Mouse (Mus musculus): Measurements from ENCODE around the gene Lnx2. TPM values are rescaled to one million over a fixed set of nuclear protein-coding genes. Genes with fewer than 3 reads are reported as not detected.
A peak's percentile ranks its signal among the peaks of the same experiment; 100 is the strongest.

Gene Lnx2
- total RNA-seq, 2 experiments from 2014 or later = 6.8 to 10.4 TPM

DNA sequence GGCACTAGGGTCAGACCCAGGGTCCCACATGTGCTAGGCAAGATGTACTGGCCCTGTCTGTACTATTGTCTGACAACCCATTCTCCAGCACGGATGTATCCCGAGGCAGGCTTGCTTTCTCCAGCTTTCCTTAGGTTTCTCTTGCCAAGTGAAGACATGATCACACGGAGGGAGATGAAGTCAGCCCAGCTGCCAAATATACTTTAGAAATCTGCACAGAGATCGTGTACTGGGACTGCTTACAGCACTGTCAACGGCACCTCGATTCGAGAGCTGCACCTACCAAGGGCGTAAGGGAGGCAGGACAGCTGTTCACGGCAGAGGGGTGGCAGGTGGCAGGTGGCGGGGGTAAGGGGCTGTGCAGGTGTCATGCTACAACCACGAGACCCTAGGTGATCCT lies 55.8 kb downstream of the Lnx2 start:
- ATAC-seq (ENCODE audit: poor library complexity, severe bottlenecking) = no peak

GRCm38 (mm10) chr5:147018761-147019160 lies 57.6 kb downstream of the Lnx2 start:
- no peak for ATAC-seq (ENCODE audit: poor library complexity, severe bottlenecking)

GRCm38 (mm10) chr5:147017526-147017925 lies 58.9 kb downstream of the Lnx2 start:
- ATAC-seq (ENCODE audit: poor library complexity, severe bottlenecking) = no peak

DNA sequence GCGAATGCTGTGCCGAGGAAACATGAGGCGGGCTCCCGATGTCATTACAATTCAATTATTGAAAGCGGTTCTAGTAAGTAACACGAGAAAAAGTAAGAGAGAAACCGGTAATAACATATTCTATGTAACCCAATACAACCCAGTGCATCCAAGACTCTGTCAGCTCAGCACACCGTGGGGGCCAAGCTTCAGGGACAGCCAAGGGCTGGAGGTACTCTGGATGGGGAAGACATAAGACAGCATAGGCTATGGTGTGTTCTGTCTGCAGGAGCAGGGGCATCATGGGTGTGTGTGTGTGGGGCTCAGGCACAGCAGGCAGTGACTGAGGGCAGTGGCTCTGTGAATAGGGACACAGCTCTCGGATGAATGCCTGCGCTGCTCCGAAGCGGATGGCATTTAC lies 59.8 kb downstream of the Lnx2 start:
- no peak for ATAC-seq (ENCODE audit: poor library complexity, severe bottlenecking)

- peak; percentile 40; the same call in 1 of the 2 replicates for ATAC-seq (ENCODE audit: poor library complexity, severe bottlenecking)
These were observed 61.2 kb downstream of the Lnx2 start for GRCm38 (mm10) chr5:147015191-147015590.

DNA sequence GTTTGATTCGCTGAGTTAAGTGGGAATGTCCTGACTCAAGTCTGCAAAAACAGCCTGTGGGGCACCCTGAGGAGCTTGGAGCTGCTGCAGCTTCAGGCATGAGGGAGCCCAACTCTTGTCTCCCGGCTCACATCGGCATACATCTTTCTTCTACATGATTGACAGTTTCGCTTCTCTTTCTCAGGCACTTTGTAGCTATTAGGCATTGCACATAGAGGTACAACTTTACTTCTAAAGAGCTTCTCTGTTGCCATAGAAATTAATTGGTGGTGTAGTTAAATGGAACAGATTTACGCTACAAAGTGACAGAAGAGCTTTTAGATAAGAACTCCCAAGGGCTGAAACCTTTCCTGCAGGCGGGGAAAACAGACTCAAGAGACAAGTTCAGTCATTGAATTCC lies 62.5 kb downstream of the Lnx2 start:
- ATAC-seq (ENCODE audit: poor library complexity, severe bottlenecking) = no peak

- ATAC-seq (ENCODE audit: poor library complexity, severe bottlenecking) = no peak
These were observed 65.1 kb downstream of the Lnx2 start for GRCm38 (mm10) chr5:147011333-147011732.

DNA sequence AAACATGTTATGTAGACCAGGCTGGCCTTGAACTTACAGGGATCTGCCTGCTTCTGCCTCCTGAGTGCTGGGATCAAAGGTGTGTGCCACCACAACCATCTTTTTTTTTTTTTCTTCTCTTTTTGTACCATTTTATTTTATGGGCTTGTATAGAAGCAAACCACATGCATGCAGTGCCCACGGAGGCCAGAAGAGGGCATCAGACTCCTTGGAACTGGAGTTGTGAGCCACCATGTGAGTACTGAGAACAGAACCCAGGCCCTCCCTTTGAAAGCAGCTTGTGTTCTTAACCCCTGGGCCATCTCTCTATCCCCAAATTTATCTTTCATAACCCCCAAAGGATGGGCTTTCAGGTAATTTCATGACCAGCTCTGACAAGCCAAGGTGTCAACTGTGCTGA lies 73.1 kb downstream of the Lnx2 start:
- no peak for ATAC-seq (ENCODE audit: poor library complexity, severe bottlenecking)

GRCm38 (mm10) chr5:147001312-147001711 lies 75.1 kb downstream of the Lnx2 start:
- no peak for ATAC-seq (ENCODE audit: poor library complexity, severe bottlenecking)

GRCm38 (mm10) chr5:146998802-146999201 lies 77.6 kb downstream of the Lnx2 start:
- ATAC-seq (ENCODE audit: poor library complexity, severe bottlenecking) = no peak

- no peak for ATAC-seq (ENCODE audit: poor library complexity, severe bottlenecking)
These were observed 79.6 kb downstream of the Lnx2 start for GRCm38 (mm10) chr5:146996812-146997211.

GRCm38 (mm10) chr5:146994973-146995372 lies 81.4 kb downstream of the Lnx2 start:
- no peak for ATAC-seq (ENCODE audit: poor library complexity, severe bottlenecking)

DNA sequence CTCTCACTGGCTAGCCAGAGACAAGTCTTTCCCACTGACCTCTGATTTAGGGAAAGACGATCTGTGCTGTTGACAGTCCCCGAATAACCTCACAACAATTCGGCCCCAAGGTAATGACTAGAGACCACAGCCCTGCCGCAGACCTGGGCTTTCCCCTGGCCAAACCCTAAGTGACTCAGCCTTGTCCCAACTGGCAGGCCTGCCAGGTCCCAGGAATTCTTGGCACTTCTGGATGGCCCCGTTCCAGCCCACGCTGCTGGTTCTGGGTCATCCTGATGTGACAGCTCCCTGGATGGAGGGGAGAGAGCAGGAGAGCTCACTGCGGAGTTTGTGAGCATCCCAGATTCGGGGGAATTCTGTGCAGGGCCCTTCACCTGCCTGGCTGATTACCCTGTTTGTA lies 82.9 kb downstream of the Lnx2 start:
- no peak for ATAC-seq (ENCODE audit: poor library complexity, severe bottlenecking)

GRCm38 (mm10) chr5:146989051-146989450 lies 87.3 kb downstream of the Lnx2 start:
- ATAC-seq (ENCODE audit: poor library complexity, severe bottlenecking) = no peak

DNA sequence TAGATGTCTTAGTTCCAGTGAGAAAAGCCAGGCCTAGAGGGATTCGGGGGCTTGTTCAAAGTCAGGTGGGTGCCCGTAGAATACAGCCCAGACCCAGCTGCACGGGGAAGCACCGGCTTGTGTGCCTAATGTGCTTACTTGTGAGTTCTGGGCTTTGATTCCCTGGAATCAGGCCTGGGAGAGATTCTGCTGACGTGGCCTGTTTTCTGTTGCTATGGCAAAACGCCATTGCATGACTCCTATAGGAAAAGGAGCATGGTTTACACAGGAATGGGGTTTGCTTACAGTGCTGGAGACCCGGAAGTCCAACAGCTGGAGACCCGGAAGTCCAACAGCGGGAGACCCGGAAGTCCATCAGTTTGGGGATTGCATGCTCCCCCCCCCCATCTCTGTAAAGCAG lies 88.8 kb downstream of the Lnx2 start:
- no peak for ATAC-seq (ENCODE audit: poor library complexity, severe bottlenecking)

DNA sequence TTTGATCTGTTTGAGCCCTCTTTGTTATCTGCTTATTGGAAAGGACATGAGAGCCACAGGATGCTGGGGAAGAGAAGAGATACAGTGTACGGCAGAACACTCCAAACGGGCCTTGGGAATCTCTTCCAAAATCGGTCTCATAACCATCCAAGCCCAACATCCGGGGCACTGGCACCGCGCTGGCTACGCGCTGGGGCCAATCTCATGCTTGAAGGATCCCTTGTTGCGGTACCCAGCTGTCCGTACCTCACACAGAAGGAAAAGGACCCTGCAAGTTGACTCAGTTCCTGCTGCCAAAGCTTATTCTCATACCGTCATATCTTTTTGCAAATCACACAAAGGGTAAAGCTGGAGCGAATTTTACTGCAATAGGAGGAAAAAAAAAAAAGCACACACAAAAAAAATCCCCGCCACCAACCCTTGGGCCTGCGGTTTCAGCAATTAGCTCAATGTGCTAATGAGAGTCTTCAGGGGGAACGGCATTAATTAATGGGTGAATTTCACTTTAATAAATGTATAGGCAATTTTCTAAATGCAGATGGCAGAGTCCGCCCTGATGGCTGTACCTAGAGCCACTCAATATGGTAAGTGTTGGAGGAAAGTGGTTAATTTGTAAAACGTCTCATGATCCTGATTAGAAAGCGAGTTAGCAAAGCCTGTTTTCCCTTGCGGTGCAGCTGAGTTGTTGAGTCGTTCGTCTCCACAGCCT lies 90.5 kb downstream of the Lnx2 start:
- ATAC-seq (ENCODE audit: poor library complexity, severe bottlenecking) = no peak

DNA sequence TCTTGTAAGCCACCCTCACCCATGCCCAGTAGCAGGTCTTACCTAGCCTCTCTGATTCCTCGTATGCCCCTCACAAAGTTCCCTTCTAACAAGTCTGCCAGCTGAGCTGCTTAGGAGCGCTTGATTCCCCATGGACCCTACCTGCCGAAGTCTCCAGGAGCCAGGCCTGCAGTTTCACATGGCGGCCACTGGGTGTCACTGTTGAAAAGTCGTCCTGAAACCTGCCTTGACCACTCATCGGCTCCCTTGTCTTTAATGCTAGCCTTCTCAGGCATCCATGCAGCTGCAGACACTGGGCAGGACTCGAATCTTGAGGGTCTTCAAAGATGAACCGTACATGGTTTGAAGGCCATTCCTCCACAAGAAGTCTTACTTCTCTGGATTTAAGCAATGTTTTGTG lies 93.2 kb downstream of the Lnx2 start:
- peak; percentile 95 for ATAC-seq (ENCODE audit: poor library complexity, severe bottlenecking)

GRCm38 (mm10) chr5:146981376-146981775 lies 95.0 kb downstream of the Lnx2 start:
- ATAC-seq (ENCODE audit: poor library complexity, severe bottlenecking) = no peak

DNA sequence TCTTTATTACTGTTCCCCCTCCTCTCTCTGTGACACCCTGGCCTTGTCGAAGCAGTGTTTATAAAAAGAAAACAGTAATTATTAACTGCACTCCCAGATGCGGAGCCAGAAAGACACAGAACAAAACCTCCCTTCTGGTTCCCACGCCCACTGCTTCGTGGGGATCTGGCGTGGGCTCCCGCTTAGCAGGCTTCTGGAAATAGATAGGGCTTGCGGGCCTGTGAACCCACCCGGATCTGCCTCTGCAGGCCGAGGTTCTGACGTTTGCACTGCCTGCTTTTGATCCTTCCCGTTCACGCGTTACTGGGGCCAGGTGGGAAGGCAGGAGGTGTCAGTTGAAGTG lies 101.6 kb downstream of the Lnx2 start:
- ATAC-seq (ENCODE audit: poor library complexity, severe bottlenecking) = no peak

GRCm38 (mm10) chr5:146973858-146974780 lies 102.3 kb downstream of the Lnx2 start:
- peak; percentile 77 for ATAC-seq (ENCODE audit: poor library complexity, severe bottlenecking)

GRCm38 (mm10) chr5:146973353-146973752 lies 103.0 kb downstream of the Lnx2 start:
- ATAC-seq (ENCODE audit: poor library complexity, severe bottlenecking) = peak; percentile 82
